In the genomic region with DNA sequence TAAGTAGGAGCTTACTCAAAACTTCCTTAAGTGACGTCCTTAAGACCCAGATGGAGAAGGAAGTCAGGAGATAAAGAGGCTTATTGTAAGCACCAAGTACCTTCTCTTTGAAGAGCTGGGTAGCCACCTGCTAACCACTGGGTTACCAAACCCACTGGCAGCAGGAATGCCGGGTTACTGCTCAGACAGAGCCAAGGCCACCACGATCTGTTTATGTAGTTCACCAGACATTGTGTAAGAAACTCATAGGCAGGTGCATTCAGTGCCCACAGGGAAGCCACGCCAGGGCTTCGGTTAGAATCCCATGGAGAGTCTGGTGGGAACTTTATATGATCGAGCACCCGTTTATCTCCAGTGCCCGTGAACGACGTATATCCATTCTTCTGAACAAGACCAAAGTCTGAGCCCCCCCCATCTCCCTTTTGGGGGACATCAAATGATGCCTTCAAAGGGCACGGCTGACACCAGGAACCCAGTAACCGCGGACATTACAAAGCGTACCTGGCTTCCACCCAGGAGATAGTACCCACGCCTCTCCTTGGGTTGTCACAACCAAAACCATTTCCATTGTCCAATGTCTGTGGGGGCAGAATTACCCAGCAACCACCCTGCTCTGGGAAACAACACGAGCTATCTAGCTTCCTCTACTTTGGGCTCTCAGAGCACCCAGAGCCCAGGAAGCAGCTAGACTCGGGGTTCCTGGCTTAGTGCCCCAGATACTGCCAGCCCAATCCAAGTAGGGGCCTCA, we compare ENCODE assay signal across 11 mouse cellular contexts. TPM values are rescaled to one million over a fixed set of nuclear protein-coding genes. Genes with fewer than 3 reads are reported as not detected.
DNase-seq lines count a peak whose midpoint lies in the region; ATAC-seq and TF ChIP-seq lines count a peak whose summit lies in the region.
"Had no signal": no experiment of that assay in that cellular context is flagged by ENCODE, and none has a peak within 500 bp of the region (broad histone marks: within the 10 kb centered on the region; RNA-seq: fewer than 3 reads in every experiment).

No protein-coding gene starts in this region.

- 69% methylated on average over 17 of the region's 17 CpGs for WGBS in liver, adult 2 months
- WGBS in liver, embryonic 12.5 days (ENCODE audit: insufficient replicate concordance) = 62% methylated on average over 17 of the region's 17 CpGs
- 89% methylated on average over 17 of the region's 17 CpGs for WGBS in embryonic facial prominence, embryonic 10.5 days
- WGBS in forebrain, embryonic 11.5 days = 90% methylated on average over 17 of the region's 17 CpGs
- WGBS in hindbrain, postnatal 0 days = 74% methylated on average over 17 of the region's 17 CpGs
- WGBS in heart, adult 2 months = 85% methylated on average over 17 of the region's 17 CpGs

- no peaks in the 10 kb centered on the region for H3K79me2 ChIP-seq in liver, adult 2 months (ENCODE audit: control insufficient read depth, insufficient read depth, low read length)
- no peaks in the 10 kb centered on the region for H3K79me2 ChIP-seq in heart, adult 2 months (replicated peaks; ENCODE audit: control insufficient read depth, insufficient read depth, low read length)

- H3K9me3 ChIP-seq in liver, embryonic 12.5 days (replicated peaks) = no peaks in the 10 kb centered on the region
- H3K9me3 ChIP-seq in embryonic facial prominence, embryonic 10.5 days = no peaks in the 10 kb centered on the region
- no peaks in the 10 kb centered on the region for H3K9me3 ChIP-seq in forebrain, embryonic 11.5 days (ENCODE audit: control insufficient read depth, low read length)
- H3K9me3 ChIP-seq in hindbrain, postnatal 0 days (ENCODE audit: low read length) = no peaks in the 10 kb centered on the region

- TF ChIP-seq POLR2A in liver, adult 2 months (IDR thresholded peaks at IDR 0.05; ENCODE audit: extremely low read depth, insufficient read depth, low read length) = no peak
- TF ChIP-seq POLR2A in heart, adult 2 months (IDR thresholded peaks at IDR 0.05; ENCODE audit: insufficient read depth, low read depth, low read length) = no peak

- H3K4me2 ChIP-seq in liver, embryonic 12.5 days = no peak overlapping the region
- no peak overlapping the region for H3K4me2 ChIP-seq in forebrain, embryonic 11.5 days (ENCODE audit: low read depth, low read length, severe bottlenecking)
- no peak overlapping the region for H3K4me2 ChIP-seq in hindbrain, postnatal 0 days (ENCODE audit: low read depth, low read length)

- intact Hi-C loops in heart, adult 2 months (cut with DNase I) = no loop called here

- no peak overlapping the region for H3K4me3 ChIP-seq in liver, adult 2 months (ENCODE audit: insufficient read depth, low read depth, low read length)
- no peak overlapping the region for H3K4me3 ChIP-seq in liver, embryonic 12.5 days
- H3K4me3 ChIP-seq in embryonic facial prominence, embryonic 10.5 days = no peak overlapping the region
- H3K4me3 ChIP-seq in forebrain, embryonic 11.5 days (ENCODE audit: low read depth, low read length) = no peak overlapping the region
- no peak overlapping the region for H3K4me3 ChIP-seq in hindbrain, postnatal 0 days (ENCODE audit: low read length)
- no peak overlapping the region for H3K4me3 ChIP-seq in heart, adult 2 months

- H3K36me3 ChIP-seq in liver, adult 2 months (ENCODE audit: control insufficient read depth, insufficient read depth, low read length) = no peaks in the 10 kb centered on the region
- no peaks in the 10 kb centered on the region for H3K36me3 ChIP-seq in liver, embryonic 12.5 days
- H3K36me3 ChIP-seq in embryonic facial prominence, embryonic 10.5 days (replicated peaks) = no peaks in the 10 kb centered on the region
- H3K36me3 ChIP-seq in forebrain, embryonic 11.5 days (ENCODE audit: control insufficient read depth, insufficient read depth, low read length) = no peaks in the 10 kb centered on the region
- H3K36me3 ChIP-seq in hindbrain, postnatal 0 days (ENCODE audit: insufficient read depth, low read length) = no peaks in the 10 kb centered on the region
- H3K36me3 ChIP-seq in heart, adult 2 months (ENCODE audit: control insufficient read depth, insufficient read depth, low read length) = no peaks in the 10 kb centered on the region

- no peak for TF ChIP-seq CTCF in liver, adult 2 months (IDR thresholded peaks at IDR 0.05; ENCODE audit: low read depth, low read length)
- no peak for TF ChIP-seq CTCF in hindbrain, postnatal 0 days (IDR thresholded peaks at IDR 0.05; ENCODE audit: low read depth)
- TF ChIP-seq CTCF in heart, adult 2 months (IDR thresholded peaks at IDR 0.05) = no peak

- peak overlapping the region; percentile 76 for H3K27ac ChIP-seq in liver, adult 2 months (replicated peaks; ENCODE audit: insufficient read depth, low read depth, low read length)
- no peak overlapping the region for H3K27ac ChIP-seq in liver, embryonic 12.5 days
- H3K27ac ChIP-seq in embryonic facial prominence, embryonic 10.5 days (replicated peaks) = peak overlapping the region; percentile 63
- H3K27ac ChIP-seq in forebrain, embryonic 11.5 days (ENCODE audit: low read depth, low read length) = peak overlapping the region; percentile 72
- peak overlapping the region; percentile 29; the same call in 1 of the 2 replicates for H3K27ac ChIP-seq in hindbrain, postnatal 0 days
- H3K27ac ChIP-seq in heart, adult 2 months = no peak overlapping the region

- peak; percentile 66 for DNase-seq in liver, adult 2 months (ENCODE audit: extremely low read depth, low read depth, low spot score)
- no peak for DNase-seq in embryonic facial prominence, embryonic 10.5 days (ENCODE audit: low spot score)
- DNase-seq in forebrain, embryonic 11.5 days (ENCODE audit: low spot score) = no peak
- no peak for DNase-seq in hindbrain, postnatal 0 days (ENCODE audit: low spot score)
- DNase-seq in B cell, adult 2 months = no peak
- no peak for DNase-seq in heart, adult 2 months
- DNase-seq in adrenal gland, adult 8-10 months = no peak
- DNase-seq: embryo, embryonic 11 days; thymus, postnatal 14 days had no signal

- H3K4me1 ChIP-seq in liver, adult 2 months (ENCODE audit: control insufficient read depth, insufficient read depth, low read length) = peaks cover 5% of the 10 kb centered on the region
- no peaks in the 10 kb centered on the region for H3K4me1 ChIP-seq in liver, embryonic 12.5 days
- peaks cover 50% of the 10 kb centered on the region for H3K4me1 ChIP-seq in embryonic facial prominence, embryonic 10.5 days
- peaks cover 29% of the 10 kb centered on the region for H3K4me1 ChIP-seq in forebrain, embryonic 11.5 days (replicated peaks; ENCODE audit: control insufficient read depth, insufficient read depth, low read length)
- H3K4me1 ChIP-seq in hindbrain, postnatal 0 days (ENCODE audit: insufficient read depth, low read length) = peaks cover 22% of the 10 kb centered on the region; the same call in 1 of the 2 replicates
- no peaks in the 10 kb centered on the region for H3K4me1 ChIP-seq in heart, adult 2 months (ENCODE audit: control insufficient read depth, insufficient read depth, low read length)

- no peaks in the 10 kb centered on the region for H3K27me3 ChIP-seq in liver, adult 2 months (ENCODE audit: control insufficient read depth, insufficient read depth, low read length)
- peaks cover 36% of the 10 kb centered on the region for H3K27me3 ChIP-seq in liver, embryonic 12.5 days (replicated peaks)
- peaks cover 21% of the 10 kb centered on the region for H3K27me3 ChIP-seq in embryonic facial prominence, embryonic 10.5 days (replicated peaks; ENCODE audit: low read depth, poor library complexity, severe bottlenecking)
- no peaks in the 10 kb centered on the region for H3K27me3 ChIP-seq in forebrain, embryonic 11.5 days (ENCODE audit: control insufficient read depth, insufficient read depth, low read length)
- no peaks in the 10 kb centered on the region for H3K27me3 ChIP-seq in hindbrain, postnatal 0 days (ENCODE audit: insufficient read depth, low read length)
- H3K27me3 ChIP-seq in heart, adult 2 months (ENCODE audit: control insufficient read depth, insufficient read depth, low read length) = no peaks in the 10 kb centered on the region

- peak overlapping the region; percentile 60 for H3K9ac ChIP-seq in liver, adult 2 months (ENCODE audit: low read depth, low read length)
- H3K9ac ChIP-seq in liver, embryonic 12.5 days = no peak overlapping the region
- H3K9ac ChIP-seq in forebrain, embryonic 11.5 days (ENCODE audit: low read length) = no peak overlapping the region
- H3K9ac ChIP-seq in hindbrain, postnatal 0 days (replicated peaks; ENCODE audit: low read length) = no peak overlapping the region
- no peak overlapping the region for H3K9ac ChIP-seq in heart, adult 2 months (ENCODE audit: low read depth, low read length)

- no peak for ATAC-seq in liver, embryonic 12.5 days
- no peak for ATAC-seq in forebrain, embryonic 11.5 days (replicated peaks; ENCODE audit: low FRiP score)
- no peak for ATAC-seq in hindbrain, postnatal 0 days
- ATAC-seq: intestine, postnatal 0 days had no signal

- TF ChIP-seq EP300 in heart, adult 2 months (IDR thresholded peaks at IDR 0.05; ENCODE audit: insufficient read depth, low read depth, low read length) = no peak

RNA-seq across cellular contexts. Expression of gene Celsr1, which starts 42.7 kb away (rescaled TPM):
- 2.4 and 3.7 TPM in 2 replicates for total RNA-seq in liver, adult 2 months (2014; rRNA removed)
- polyA plus RNA-seq in liver, adult 2 months (2012; rRNA removed) = 11.5 and 12.4 TPM in 2 replicates
- 0.11 and 0.25 TPM in 2 replicates for polyA plus RNA-seq in liver, embryonic 12.5 days (2016; fragmentation: Nextera tagmentation; extraction: Ambion mirVana)
- polyA plus RNA-seq in embryonic facial prominence, embryonic 10.5 days (2016; fragmentation: Nextera tagmentation; extraction: Ambion mirVana) = 1.2 and 1.5 TPM in 2 replicates
- polyA plus RNA-seq in forebrain, embryonic 11.5 days (2014; fragmentation: Nextera tagmentation; extraction: Ambion mirVana) = 7.3 and 7.9 TPM in 2 replicates
- total RNA-seq in hindbrain, postnatal 0 days (2014; rRNA removed) = 16.4 and 19.4 TPM in 2 replicates
- polyA plus RNA-seq in hindbrain, postnatal 0 days (2015; fragmentation: Nextera tagmentation; extraction: Ambion mirVana) = 0.98 and 0.99 TPM in 2 replicates
- 1 to 10 TPM; 4.5 to 5.0 TPM for total RNA-seq in heart, adult 2 months (2021)
- polyA plus RNA-seq in heart, adult 2 months (2012; rRNA removed) = 4.3 and 5.2 TPM in 2 replicates
- 10 to 100 TPM in 2 of 4 experiments, 1 to 10 TPM in 2; 5.2 to 16.1 (median 8.7) TPM for total RNA-seq in adrenal gland, adult 8-10 months (2022)

Comparison
In these comparisons a context has a peak if more than half of its experiments do, and no peak if none do; other contexts are left out.
1. H3K27ac ChIP-seq: peak in liver, adult 2 months (single experiment), embryonic facial prominence, embryonic 10.5 days (single experiment), forebrain, embryonic 11.5 days (single experiment) and hindbrain, postnatal 0 days (single experiment); none in liver, embryonic 12.5 days (single experiment) and heart, adult 2 months (single experiment).